Mouse (Mus musculus) CH12.LX (cell line): ENCODE measurements around the gene Gm4871.

ENCODE experiments used
- BHLHE40 ChIP-seq: IDR thresholded peaks from 2 replicates; pipeline ENCODE4 v1.6.1; 2011; ENCODE audit warnings: mild to moderate bottlenecking, low read depth, low read length, improper control_type of control experiment
- CTCF ChIP-seq, 2 experiments: IDR thresholded peaks in 1 of 2; conservative IDR thresholded peaks in 1 of 2; 2 replicates each; pipeline ENCODE4 v1.5.1; 2011 to 2012; ENCODE audit warnings: low read depth in 2 of 2, low read length in 2 of 2, improper control_type of control experiment in 1 of 2, inconsistent platforms in 1 of 2, mild to moderate bottlenecking in 1 of 2, moderate library complexity in 1 of 2
- EP300 ChIP-seq: IDR thresholded peaks from 2 replicates; pipeline ENCODE4 v1.6.1; 2011; ENCODE audit warnings: low read length, improper control_type of control experiment
- ETS1 ChIP-seq: conservative IDR thresholded peaks from 2 replicates; pipeline ENCODE4 v1.6.1; 2012; ENCODE audit warnings: low read depth, mild to moderate bottlenecking, inconsistent platforms, low read length, improper control_type of control experiment, moderate library complexity
- KAT2A ChIP-seq: IDR thresholded peaks from 2 replicates; pipeline ENCODE4 v1.6.1; 2012; ENCODE audit warnings: low read length, improper control_type of control experiment, inconsistent platforms; ENCODE audit not compliant: insufficient replicate concordance
- NELFE ChIP-seq: IDR thresholded peaks from 2 replicates; pipeline ENCODE4 v1.6.1; 2011; ENCODE audit warnings: low read depth, low read length, improper control_type of control experiment
- ZKSCAN1 ChIP-seq: IDR thresholded peaks from 2 replicates; pipeline ENCODE4 v1.6.1; 2012; ENCODE audit warnings: low read depth, inconsistent platforms, low read length, improper control_type of control experiment, borderline replicate concordance

GRCm38 (mm10) chr5:145008878-145009659 lies 23.5 kb downstream of the Gm4871 start:
- TF ChIP-seq EP300 (no peak), CTCF (conservative IDR thresholded peaks at IDR 0.05 in 1 of 2, IDR thresholded peaks at IDR 0.05 in 1 of 2; ENCODE audit: low read depth in 2 of 2, low read length in 2 of 2) (no peak), ZKSCAN1 (no peak), KAT2A (no peak), BHLHE40 (no peak), ETS1 (no peak), NELFE (no peak)
